Mouse (Mus musculus): ENCODE measurements around the gene Polr3k. TPM values are rescaled to one million over a fixed set of nuclear protein-coding genes. Genes with fewer than 3 reads are reported as not detected.
A peak's percentile ranks its signal among the peaks of the same experiment; 100 is the strongest.

The Polr3k gene
- 82.0 and 89.3 TPM in 2 replicates for polyA plus RNA-seq (2015; fragmentation: Nextera tagmentation; extraction: Ambion mirVana)

GRCm38 (mm10) chr2:181863791-181864535, at the start of gene Polr3k:
Gene Polr3k, plus strand, starts transcription at chr2:181864337.
- H3K36me3 ChIP-seq = no peaks in the 10 kb centered on the region
- H3K27ac ChIP-seq = peak within 1 kb of the TSS; percentile 77; the same call in 1 of the 2 replicates
- peak within 1 kb of the TSS; percentile 82 for H3K4me3 ChIP-seq (replicated peaks)
- peak; percentile 100 for ATAC-seq (ENCODE audit: insufficient read depth, low FRiP score, low read depth)
- peak within 1 kb of the TSS; percentile 57 for H3K4me2 ChIP-seq
- H3K27me3 ChIP-seq (replicated peaks) = no peaks in the 10 kb centered on the region
- H3K9me3 ChIP-seq = no peaks in the 10 kb centered on the region
- no peaks in the 10 kb centered on the region for H3K4me1 ChIP-seq
- peak within 1 kb of the TSS; percentile 63 for H3K9ac ChIP-seq
- under 1% methylated on average over 35 of the region's 35 CpGs for WGBS

GRCm38 (mm10) chr2:181829032-181829650, 35.0 kb upstream of the Polr3k start:
- Histone ChIP-seq H3K4me1 (no peaks in the 10 kb centered on the region), H3K9ac (no peak overlapping the region), H3K27ac (no peak overlapping the region), H3K27me3 (replicated peaks) (no peaks in the 10 kb centered on the region), H3K4me3 (replicated peaks) (no peak overlapping the region), H3K9me3 (no peaks in the 10 kb centered on the region), H3K4me2 (no peak overlapping the region), H3K36me3 (no peaks in the 10 kb centered on the region)
- WGBS = 70% methylated on average over 2 of the region's 2 CpGs
- ATAC-seq (ENCODE audit: insufficient read depth, low FRiP score, low read depth) = no peak

GRCm38 (mm10) chr2:181832745-181833144, 31.4 kb upstream of the Polr3k start:
- 74% methylated on average over 2 of the region's 2 CpGs for WGBS
- ATAC-seq (ENCODE audit: insufficient read depth, low FRiP score, low read depth) = no peak

GRCm38 (mm10) chr2:181837372-181838292, 26.5 kb upstream of the Polr3k start, which contains the start of gene Pcmtd2:
Gene Pcmtd2, plus strand, starts transcription at chr2:181837854.
- peaks cover 11% of the 10 kb centered on the region; the same call in 1 of the 2 replicates for H3K4me1 ChIP-seq
- no peaks in the 10 kb centered on the region for H3K9me3 ChIP-seq
- no peaks in the 10 kb centered on the region for H3K36me3 ChIP-seq
- peak within 1 kb of the TSS; percentile 83 for H3K4me2 ChIP-seq
- WGBS = under 1% methylated on average over 35 of the region's 35 CpGs
- H3K27me3 ChIP-seq (replicated peaks) = no peaks in the 10 kb centered on the region
- H3K27ac ChIP-seq = peak within 1 kb of the TSS; percentile 86
- peak within 1 kb of the TSS; percentile 79 for H3K4me3 ChIP-seq (replicated peaks)
- peak within 1 kb of the TSS; percentile 62; the same call in 1 of the 2 replicates for H3K9ac ChIP-seq
- ATAC-seq (ENCODE audit: insufficient read depth, low FRiP score, low read depth) = peak; percentile 97

More at GRCm38 (mm10) chr2:181832745-181833144, 31.4 kb upstream of the Polr3k start:
- Histone ChIP-seq H3K27ac (no peak overlapping the region), H3K27me3 (replicated peaks) (no peaks in the 10 kb centered on the region), H3K4me3 (replicated peaks) (no peak overlapping the region), H3K9ac (no peak overlapping the region), H3K9me3 (no peaks in the 10 kb centered on the region), H3K4me2 (no peak overlapping the region), H3K4me1 (peaks cover 3% of the 10 kb centered on the region; the same call in 1 of the 2 replicates), H3K36me3 (no peaks in the 10 kb centered on the region)

GRCm38 (mm10) chr2:181838293-181838680, 25.9 kb upstream of the Polr3k start:
- H3K9ac ChIP-seq = peak overlapping the region; percentile 62; the same call in 1 of the 2 replicates
- ATAC-seq (ENCODE audit: insufficient read depth, low FRiP score, low read depth) = no peak
- H3K36me3 ChIP-seq = no peaks in the 10 kb centered on the region
- H3K9me3 ChIP-seq = no peaks in the 10 kb centered on the region
- H3K27ac ChIP-seq = no peak overlapping the region
- peak overlapping the region; percentile 83 for H3K4me2 ChIP-seq
- H3K4me3 ChIP-seq (replicated peaks) = peak overlapping the region; percentile 79
- H3K4me1 ChIP-seq = peaks cover 11% of the 10 kb centered on the region; the same call in 1 of the 2 replicates
- H3K27me3 ChIP-seq (replicated peaks) = no peaks in the 10 kb centered on the region
- 3% methylated on average over 3 of the region's 3 CpGs for WGBS

GRCm38 (mm10) chr2:181845709-181846394, 18.3 kb upstream of the Polr3k start:
- Histone ChIP-seq H3K9me3 (no peaks in the 10 kb centered on the region), H3K4me2 (no peak overlapping the region), H3K9ac (no peak overlapping the region), H3K4me3 (replicated peaks) (no peak overlapping the region), H3K36me3 (peaks cover 4% of the 10 kb centered on the region; the same call in 1 of the 2 replicates), H3K27me3 (replicated peaks) (no peaks in the 10 kb centered on the region), H3K27ac (no peak overlapping the region), H3K4me1 (no peaks in the 10 kb centered on the region)
- ATAC-seq (ENCODE audit: insufficient read depth, low FRiP score, low read depth) = no peak
- 66% methylated on average over 5 of the region's 5 CpGs for WGBS

- peak; percentile 9; the same call in 1 of the 2 replicates for ATAC-seq (ENCODE audit: insufficient read depth, low FRiP score, low read depth)
Observed at GRCm38 (mm10) chr2:181864536-181864860, 361 bp downstream of the Polr3k start.

GRCm38 (mm10) chr2:181866931-181867330, 2.8 kb downstream of the Polr3k start:
- 64% methylated on average over 5 of the region's 5 CpGs for WGBS
- Histone ChIP-seq H3K36me3 (0 out of 2 replicates have a peak, but pooled peaks cover 5% of the 10 kb centered on the region), H3K9ac (no peak overlapping the region), H3K27ac (no peak overlapping the region), H3K4me3 (replicated peaks) (no peak overlapping the region), H3K27me3 (replicated peaks) (no peaks in the 10 kb centered on the region), H3K4me1 (no peaks in the 10 kb centered on the region), H3K4me2 (no peak overlapping the region), H3K9me3 (no peaks in the 10 kb centered on the region)
- no peak for ATAC-seq (ENCODE audit: insufficient read depth, low FRiP score, low read depth)

More at GRCm38 (mm10) chr2:181864536-181864860, 361 bp downstream of the Polr3k start:
- Histone ChIP-seq H3K36me3 (0 out of 2 replicates have a peak, but pooled peaks cover 2% of the 10 kb centered on the region), H3K27me3 (replicated peaks) (no peaks in the 10 kb centered on the region), H3K27ac (peak overlapping the region; percentile 77; the same call in 1 of the 2 replicates), H3K9ac (peak overlapping the region; percentile 63), H3K4me2 (peak overlapping the region; percentile 57), H3K4me3 (replicated peaks) (peak overlapping the region; percentile 82), H3K9me3 (no peaks in the 10 kb centered on the region), H3K4me1 (no peaks in the 10 kb centered on the region)
- WGBS = under 1% methylated on average over 22 of the region's 22 CpGs

GRCm38 (mm10) chr2:181871039-181871438, 6.9 kb downstream of the Polr3k start:
- Histone ChIP-seq H3K27ac (no peak overlapping the region), H3K27me3 (replicated peaks) (no peaks in the 10 kb centered on the region), H3K4me1 (no peaks in the 10 kb centered on the region), H3K9me3 (no peaks in the 10 kb centered on the region), H3K4me3 (replicated peaks) (no peak overlapping the region), H3K36me3 (0 out of 2 replicates have a peak, but pooled peaks cover 5% of the 10 kb centered on the region), H3K9ac (no peak overlapping the region), H3K4me2 (no peak overlapping the region)
- 90% methylated on average over 2 of the region's 2 CpGs for WGBS
- no peak for ATAC-seq (ENCODE audit: insufficient read depth, low FRiP score, low read depth)

- WGBS = 81% methylated on average over 1 of the region's 1 CpGs
- Histone ChIP-seq H3K9ac (no peak overlapping the region), H3K9me3 (no peaks in the 10 kb centered on the region), H3K4me1 (no peaks in the 10 kb centered on the region), H3K27me3 (replicated peaks) (no peaks in the 10 kb centered on the region), H3K4me2 (no peak overlapping the region), H3K27ac (no peak overlapping the region), H3K36me3 (no peaks in the 10 kb centered on the region), H3K4me3 (replicated peaks) (no peak overlapping the region)
- no peak for ATAC-seq (ENCODE audit: insufficient read depth, low FRiP score, low read depth)
Observed at GRCm38 (mm10) chr2:181878903-181879302, 14.8 kb downstream of the Polr3k start.
